Mouse (Mus musculus): ENCODE data around the gene Unkl. TPM values are rescaled to one million over a fixed set of nuclear protein-coding genes. Genes with fewer than 3 reads are reported as not detected.

The Unkl gene
- polyA plus RNA-seq, 1 experiment from 2014 or later = 6.1 TPM

GRCm38 (mm10) chr17:25257804-25258261, 69.6 kb downstream of the Unkl start:
- H3K36me3 ChIP-seq (ENCODE audit: control insufficient read depth, insufficient read depth) = peaks cover 19% of the 10 kb centered on the region
- H3K27me3 ChIP-seq (ENCODE audit: control insufficient read depth, insufficient read depth, low read length) = peaks cover 24% of the 10 kb centered on the region
- no peak for ATAC-seq (replicated peaks; ENCODE audit: extremely low read depth, insufficient read depth, low FRiP score)
- no peak overlapping the region for H3K4me2 ChIP-seq (ENCODE audit: low read depth, low read length)
- no peak overlapping the region for H3K27ac ChIP-seq (ENCODE audit: low read length)
- H3K9ac ChIP-seq (ENCODE audit: low read length) = no peak overlapping the region
- no peak overlapping the region for H3K4me3 ChIP-seq (ENCODE audit: low read length)
- 53% methylated on average over 6 of the region's 6 CpGs for WGBS
- H3K4me1 ChIP-seq (ENCODE audit: control insufficient read depth, insufficient read depth, low read length) = peaks cover 8% of the 10 kb centered on the region
- no peaks in the 10 kb centered on the region for H3K9me3 ChIP-seq (replicated peaks; ENCODE audit: control insufficient read depth, low read length)

GRCm38 (mm10) chr17:25264453-25264852, 76.3 kb downstream of the Unkl start:
- peaks cover 69% of the 10 kb centered on the region for H3K36me3 ChIP-seq (ENCODE audit: control insufficient read depth, insufficient read depth)
- no peak; the same call in 1 of the 2 replicates for ATAC-seq (replicated peaks; ENCODE audit: extremely low read depth, insufficient read depth, low FRiP score)
- WGBS = 57% methylated on average over 3 of the region's 3 CpGs
- H3K4me1 ChIP-seq (ENCODE audit: control insufficient read depth, insufficient read depth, low read length) = no peaks in the 10 kb centered on the region
- no peaks in the 10 kb centered on the region for H3K27me3 ChIP-seq (ENCODE audit: control insufficient read depth, insufficient read depth, low read length)
- no peak overlapping the region for H3K27ac ChIP-seq (ENCODE audit: low read length)
- H3K4me3 ChIP-seq (ENCODE audit: low read length) = no peak overlapping the region
- no peak overlapping the region for H3K9ac ChIP-seq (ENCODE audit: low read length)
- H3K4me2 ChIP-seq (ENCODE audit: low read depth, low read length) = no peak overlapping the region
- no peaks in the 10 kb centered on the region for H3K9me3 ChIP-seq (replicated peaks; ENCODE audit: control insufficient read depth, low read length)

- Histone ChIP-seq H3K4me1 (ENCODE audit: control insufficient read depth, insufficient read depth, low read length) (peaks cover 29% of the 10 kb centered on the region), H3K27ac (ENCODE audit: low read length) (no peak overlapping the region), H3K4me3 (ENCODE audit: low read length) (peak overlapping the region; percentile 93; the same call in 1 of the 2 replicates), H3K9ac (ENCODE audit: low read length) (no peak overlapping the region), H3K9me3 (replicated peaks; ENCODE audit: control insufficient read depth, low read length) (no peaks in the 10 kb centered on the region), H3K27me3 (ENCODE audit: control insufficient read depth, insufficient read depth, low read length) (no peaks in the 10 kb centered on the region), H3K4me2 (ENCODE audit: low read depth, low read length) (peak overlapping the region; percentile 82), H3K36me3 (ENCODE audit: control insufficient read depth, insufficient read depth) (peaks cover 28% of the 10 kb centered on the region)
- no peak for ATAC-seq (replicated peaks; ENCODE audit: extremely low read depth, insufficient read depth, low FRiP score)
- 52% methylated on average over 2 of the region's 2 CpGs for WGBS
These were observed 82.7 kb downstream of the Unkl start for GRCm38 (mm10) chr17:25270795-25271335.

GRCm38 (mm10) chr17:25272326-25272725, 84.1 kb downstream of the Unkl start:
- peak overlapping the region; percentile 82 for H3K4me2 ChIP-seq (ENCODE audit: low read depth, low read length)
- H3K27ac ChIP-seq (ENCODE audit: low read length) = peak overlapping the region; percentile 94
- no peaks in the 10 kb centered on the region for H3K27me3 ChIP-seq (ENCODE audit: control insufficient read depth, insufficient read depth, low read length)
- WGBS = 0% methylated on average over 10 of the region's 10 CpGs
- H3K36me3 ChIP-seq (ENCODE audit: control insufficient read depth, insufficient read depth) = peaks cover 17% of the 10 kb centered on the region
- H3K9ac ChIP-seq (ENCODE audit: low read length) = peak overlapping the region; percentile 99
- peaks cover 29% of the 10 kb centered on the region for H3K4me1 ChIP-seq (ENCODE audit: control insufficient read depth, insufficient read depth, low read length)
- peak overlapping the region; percentile 93 for H3K4me3 ChIP-seq (ENCODE audit: low read length)
- H3K9me3 ChIP-seq (replicated peaks; ENCODE audit: control insufficient read depth, low read length) = no peaks in the 10 kb centered on the region
- ATAC-seq (replicated peaks; ENCODE audit: extremely low read depth, insufficient read depth, low FRiP score) = no peak

GRCm38 (mm10) chr17:25272951-25273705, 84.9 kb downstream of the Unkl start:
- Histone ChIP-seq H3K36me3 (ENCODE audit: control insufficient read depth, insufficient read depth) (peaks cover 9% of the 10 kb centered on the region), H3K4me2 (ENCODE audit: low read depth, low read length) (peak overlapping the region; percentile 82), H3K4me1 (ENCODE audit: control insufficient read depth, insufficient read depth, low read length) (peaks cover 29% of the 10 kb centered on the region), H3K9ac (ENCODE audit: low read length) (peak overlapping the region; percentile 99), H3K27ac (ENCODE audit: low read length) (peak overlapping the region; percentile 94), H3K9me3 (replicated peaks; ENCODE audit: control insufficient read depth, low read length) (no peaks in the 10 kb centered on the region), H3K4me3 (ENCODE audit: low read length) (peak overlapping the region; percentile 93), H3K27me3 (ENCODE audit: control insufficient read depth, insufficient read depth, low read length) (no peaks in the 10 kb centered on the region)
- under 1% methylated on average over 80 of the region's 92 CpGs for WGBS
- ATAC-seq (replicated peaks; ENCODE audit: extremely low read depth, insufficient read depth, low FRiP score) = peak; percentile 87

- peak overlapping the region; percentile 93 for H3K4me3 ChIP-seq (ENCODE audit: low read length)
- WGBS = under 1% methylated on average over 38 of the region's 45 CpGs
- peaks cover 29% of the 10 kb centered on the region for H3K4me1 ChIP-seq (ENCODE audit: control insufficient read depth, insufficient read depth, low read length)
- peaks cover under 1% of the 10 kb centered on the region for H3K36me3 ChIP-seq (ENCODE audit: control insufficient read depth, insufficient read depth)
- H3K9me3 ChIP-seq (replicated peaks; ENCODE audit: control insufficient read depth, low read length) = no peaks in the 10 kb centered on the region
- peak overlapping the region; percentile 99 for H3K9ac ChIP-seq (ENCODE audit: low read length)
- ATAC-seq (replicated peaks; ENCODE audit: extremely low read depth, insufficient read depth, low FRiP score) = peak; percentile 87
- H3K27me3 ChIP-seq (ENCODE audit: control insufficient read depth, insufficient read depth, low read length) = no peaks in the 10 kb centered on the region
- peak overlapping the region; percentile 60 for H3K4me2 ChIP-seq (ENCODE audit: low read depth, low read length)
- peak overlapping the region; percentile 94 for H3K27ac ChIP-seq (ENCODE audit: low read length)
These were observed 85.7 kb downstream of the Unkl start for GRCm38 (mm10) chr17:25273706-25274501.

GRCm38 (mm10) chr17:25274571-25275346, 86.6 kb downstream of the Unkl start, which contains the start of gene Ube2i:
TSS of gene Ube2i (minus strand) at chr17:25274622.
- Histone ChIP-seq H3K4me3 (ENCODE audit: low read length) (peak within 1 kb of the TSS; percentile 93), H3K27ac (ENCODE audit: low read length) (peak within 1 kb of the TSS; percentile 94), H3K27me3 (ENCODE audit: control insufficient read depth, insufficient read depth, low read length) (no peaks in the 10 kb centered on the region), H3K4me1 (ENCODE audit: control insufficient read depth, insufficient read depth, low read length) (peaks cover 28% of the 10 kb centered on the region), H3K36me3 (ENCODE audit: control insufficient read depth, insufficient read depth) (no peaks in the 10 kb centered on the region), H3K9ac (ENCODE audit: low read length) (peak within 1 kb of the TSS; percentile 99), H3K9me3 (replicated peaks; ENCODE audit: control insufficient read depth, low read length) (no peaks in the 10 kb centered on the region), H3K4me2 (ENCODE audit: low read depth, low read length) (peak within 1 kb of the TSS; percentile 60)
- no peak for ATAC-seq (replicated peaks; ENCODE audit: extremely low read depth, insufficient read depth, low FRiP score)
- WGBS = 79% methylated on average over 9 of the region's 9 CpGs

GRCm38 (mm10) chr17:25275833-25276232, 87.6 kb downstream of the Unkl start:
- ATAC-seq (replicated peaks; ENCODE audit: extremely low read depth, insufficient read depth, low FRiP score) = no peak
- Histone ChIP-seq H3K36me3 (ENCODE audit: control insufficient read depth, insufficient read depth) (no peaks in the 10 kb centered on the region), H3K9ac (ENCODE audit: low read length) (no peak overlapping the region), H3K4me2 (ENCODE audit: low read depth, low read length) (no peak overlapping the region), H3K4me1 (ENCODE audit: control insufficient read depth, insufficient read depth, low read length) (peaks cover 18% of the 10 kb centered on the region), H3K9me3 (replicated peaks; ENCODE audit: control insufficient read depth, low read length) (no peaks in the 10 kb centered on the region), H3K27ac (ENCODE audit: low read length) (no peak overlapping the region), H3K27me3 (ENCODE audit: control insufficient read depth, insufficient read depth, low read length) (no peaks in the 10 kb centered on the region), H3K4me3 (ENCODE audit: low read length) (no peak overlapping the region)
- WGBS = 88% methylated on average over 3 of the region's 3 CpGs
